Comparison of ENCODE assay signal across 16 mouse cellular contexts in the genomic region with DNA sequence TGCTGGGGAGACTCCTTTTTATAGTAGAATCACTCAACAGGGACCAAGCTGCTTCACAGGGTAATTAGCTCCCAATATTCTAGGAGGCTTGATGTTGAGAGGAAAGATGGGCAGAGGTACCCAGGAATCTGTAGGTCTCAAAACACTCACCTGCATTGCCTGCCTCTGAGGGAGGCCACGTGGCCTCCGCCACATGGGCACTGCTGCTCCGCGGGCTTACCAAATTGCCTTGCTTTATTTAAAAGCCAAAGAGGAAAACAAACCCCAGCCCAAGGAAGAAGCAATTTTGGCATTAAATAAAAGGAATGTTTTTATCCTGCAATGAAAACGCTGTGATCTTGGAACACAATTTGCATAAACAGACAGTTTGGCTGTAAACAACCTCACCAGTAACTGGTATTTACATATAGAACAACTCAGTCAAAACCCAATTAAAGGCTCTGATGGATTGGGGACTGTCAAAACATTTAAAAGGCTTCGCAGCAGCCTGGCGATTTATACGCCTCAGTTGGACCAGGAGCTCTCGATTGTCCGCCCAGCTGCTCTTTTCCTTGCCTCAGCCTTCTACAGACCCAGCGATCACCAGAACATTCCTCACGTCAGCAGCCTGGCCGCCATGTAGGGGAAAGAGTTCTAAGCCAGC.
"Had no signal": no experiment of that assay in that cellular context is flagged by ENCODE, and none has a peak within 500 bp of the region (broad histone marks: within the 10 kb centered on the region; RNA-seq: fewer than 3 reads in every experiment).

No protein-coding gene starts in this region.

- DNase-seq: kidney, adult 9 months; kidney, postnatal 14 days; kidney, postnatal 4 days; liver; lung, adult 18-20 months; thymus, adult 2 months; thymus, postnatal 14 days; thymus, postnatal 4 days had no signal

- H3K27me3 ChIP-seq: liver, embryonic 12.5 days; liver, embryonic 15.5 days; midbrain, embryonic 12.5 days; midbrain, embryonic 15.5 days had no signal

- H3K4me2 ChIP-seq: limb, embryonic 13.5 days; liver, embryonic 12.5 days; liver, embryonic 15.5 days; midbrain, embryonic 12.5 days; midbrain, embryonic 15.5 days had no signal

- H3K27ac ChIP-seq: limb, embryonic 10.5 days; limb, embryonic 13.5 days; liver, embryonic 12.5 days; liver, embryonic 15.5 days; macrophage; midbrain, embryonic 12.5 days; midbrain, embryonic 15.5 days had no signal

- ATAC-seq: liver, embryonic 12.5 days; lung, postnatal 0 days; midbrain, embryonic 15.5 days had no signal

- H3K4me1 ChIP-seq: limb, embryonic 10.5 days; liver, embryonic 12.5 days; liver, embryonic 15.5 days had no signal

- H3K9me3 ChIP-seq: limb, embryonic 10.5 days; limb, embryonic 13.5 days; liver, embryonic 12.5 days; liver, embryonic 15.5 days; midbrain, embryonic 12.5 days; midbrain, embryonic 15.5 days had no signal

- H3K36me3 ChIP-seq: limb, embryonic 10.5 days; limb, embryonic 13.5 days; liver, embryonic 12.5 days; liver, embryonic 15.5 days; midbrain, embryonic 12.5 days; midbrain, embryonic 15.5 days had no signal

- H3K4me3 ChIP-seq: limb, embryonic 10.5 days; limb, embryonic 13.5 days; liver, embryonic 12.5 days; liver, embryonic 15.5 days; midbrain, embryonic 12.5 days; midbrain, embryonic 15.5 days had no signal

- H3K9ac ChIP-seq: limb, embryonic 13.5 days; liver, embryonic 12.5 days; liver, embryonic 15.5 days; midbrain, embryonic 12.5 days; midbrain, embryonic 15.5 days had no signal
